Mouse (Mus musculus) intestine, embryonic 15.5 days (tissue): ENCODE data around the gene Mark4. TPM values are rescaled to one million over a fixed set of nuclear protein-coding genes. Genes with fewer than 3 reads are reported as not detected.
A peak's percentile ranks its signal among the peaks of the same experiment; 100 is the strongest.

Experiments used
- ATAC-seq: fragments of 200-750 bp; cut with Nextera tagmentation; 2 replicates; pipeline ENCODE4 v1.8.0; 2017; ENCODE audit warnings: moderate TSS enrichment, moderate library complexity
- H3K27ac ChIP-seq: fragments of 300-500 bp; sonication (generic); 2 replicates; pipeline ENCODE4 v1.5.1; 2015; ENCODE audit warnings: mild to moderate bottlenecking, inconsistent platforms
- H3K27me3 ChIP-seq: fragments of 300-500 bp; sonication (generic); replicated peaks from 2 replicates; pipeline ENCODE4 v1.6.1; 2015; ENCODE audit warnings: inconsistent platforms
- H3K36me3 ChIP-seq: fragments of 300-500 bp; sonication (generic); 2 replicates; pipeline ENCODE4 v1.6.1; 2015; ENCODE audit warnings: inconsistent platforms
- H3K4me1 ChIP-seq: fragments of 300-500 bp; sonication (generic); replicated peaks from 2 replicates; pipeline ENCODE4 v1.6.1; 2015; ENCODE audit warnings: inconsistent platforms
- H3K4me2 ChIP-seq: fragments of 300-500 bp; sonication (generic); replicated peaks from 2 replicates; pipeline ENCODE4 v1.6.1; 2015; ENCODE audit warnings: mild to moderate bottlenecking, inconsistent platforms
- H3K4me3 ChIP-seq: fragments of 300-500 bp; sonication (generic); replicated peaks from 2 replicates; pipeline ENCODE4 v1.5.1; 2015; ENCODE audit warnings: inconsistent platforms
- H3K9ac ChIP-seq: fragments of 300-500 bp; sonication (generic); 2 replicates; pipeline ENCODE4 v1.6.1; 2015; ENCODE audit warnings: inconsistent platforms
- H3K9me3 ChIP-seq: fragments of 300-500 bp; sonication (generic); 2 replicates; pipeline ENCODE4 v1.6.1; 2016; ENCODE audit warnings: inconsistent platforms
- WGBS: fragments of 180-500 bp; shearing (Covaris S2); methylation state at CpG from one replicate; pipeline ENCODE4 v1.1.7; 2015; 5-methylcytosine and 5-hydroxymethylcytosine counted together
- polyA plus RNA-seq: library from polyadenylated mRNA; unstranded; fragments of >200 nt; fragmentation: Nextera tagmentation; extraction: Ambion mirVana; gene quantifications from 2 replicates; pipeline ENCODE4 v1.2.1, GENCODE M21; 2015

Mark4 gene
- polyA plus RNA-seq, 1 experiment from 2014 or later, result 6.1 TPM

DNA sequence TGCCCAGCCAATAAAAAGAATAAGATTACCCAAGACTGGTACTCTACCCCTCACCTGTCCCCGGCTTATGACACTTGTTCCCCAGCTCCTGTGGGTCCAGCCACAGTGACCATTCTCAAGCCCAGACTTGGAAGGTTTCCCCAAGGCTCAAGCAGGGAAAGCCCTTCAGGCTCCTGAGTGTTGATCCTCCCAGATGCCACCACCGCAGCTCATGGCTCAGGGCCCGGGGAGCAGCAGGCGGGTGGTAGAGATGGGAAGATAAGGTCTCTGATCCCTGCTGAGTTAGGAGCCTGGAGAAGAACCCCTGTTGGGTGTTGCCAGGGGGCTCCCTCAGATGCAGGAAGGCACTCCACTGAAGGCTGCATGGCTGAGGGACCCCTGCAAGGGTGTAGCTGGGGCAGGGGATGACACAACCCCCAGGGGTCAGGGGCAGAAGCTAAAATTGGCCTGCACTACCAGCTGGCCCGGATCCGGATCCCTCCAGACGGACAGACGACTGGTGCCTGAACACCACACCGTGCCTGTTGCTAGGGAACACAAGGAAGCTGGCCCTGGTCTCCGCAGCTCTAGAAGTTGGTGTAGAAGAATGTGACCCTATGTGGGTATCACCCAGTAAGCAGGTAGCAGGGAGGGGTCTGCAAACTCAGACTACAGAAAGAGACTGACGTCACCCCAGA lies 2.7 kb downstream of the Mark4 start:
- 75% methylated on average over 11 of the region's 11 CpGs for WGBS

DNA sequence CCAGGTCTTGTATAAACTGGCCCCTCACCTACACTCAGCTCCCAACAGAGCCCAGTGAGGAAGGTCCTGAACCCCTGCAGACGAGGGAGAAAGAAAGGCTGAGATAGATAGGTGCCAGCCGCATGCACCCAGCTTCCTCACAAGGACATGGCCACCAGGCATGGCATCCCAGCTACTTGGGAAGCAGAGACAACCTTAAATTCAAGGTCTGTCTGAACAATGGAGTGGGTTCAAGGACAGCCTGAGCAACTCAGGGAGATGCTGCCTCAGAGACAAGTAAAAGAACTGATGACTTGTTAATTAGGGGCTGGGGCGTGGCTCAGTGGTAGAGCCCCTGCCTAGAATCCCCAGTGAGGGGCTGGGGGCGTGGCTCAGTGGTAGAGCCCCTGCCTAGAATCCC lies 3.4 kb downstream of the Mark4 start:
- no peak overlapping the region for H3K4me2 ChIP-seq
- peaks cover 16% of the 10 kb centered on the region for H3K4me1 ChIP-seq
- ATAC-seq, result no peak
- no peak overlapping the region for H3K9ac ChIP-seq
- H3K9me3 ChIP-seq, result no peaks in the 10 kb centered on the region
- no peaks in the 10 kb centered on the region for H3K27me3 ChIP-seq
- H3K4me3 ChIP-seq, result no peak overlapping the region
- peaks cover 9% of the 10 kb centered on the region; the same call in 1 of the 2 replicates for H3K36me3 ChIP-seq
- whole genome bisulfite sequencing, result 93% methylated on average over 4 of the region's 4 CpGs
- no peak overlapping the region for H3K27ac ChIP-seq

More for the DNA sequence above, 2.7 kb downstream of the Mark4 start:
- ATAC-seq, result no peak
- Histone ChIP-seq H3K9me3 (no peaks in the 10 kb centered on the region), H3K36me3 (peaks cover 5% of the 10 kb centered on the region; the same call in 1 of the 2 replicates), H3K27ac (no peak overlapping the region), H3K4me1 (peaks cover 16% of the 10 kb centered on the region), H3K4me3 (no peak overlapping the region), H3K4me2 (no peak overlapping the region), H3K9ac (0 out of 2 replicates have a peak overlapping the region, but pooled peaks have one; percentile 90), H3K27me3 (no peaks in the 10 kb centered on the region)

DNA sequence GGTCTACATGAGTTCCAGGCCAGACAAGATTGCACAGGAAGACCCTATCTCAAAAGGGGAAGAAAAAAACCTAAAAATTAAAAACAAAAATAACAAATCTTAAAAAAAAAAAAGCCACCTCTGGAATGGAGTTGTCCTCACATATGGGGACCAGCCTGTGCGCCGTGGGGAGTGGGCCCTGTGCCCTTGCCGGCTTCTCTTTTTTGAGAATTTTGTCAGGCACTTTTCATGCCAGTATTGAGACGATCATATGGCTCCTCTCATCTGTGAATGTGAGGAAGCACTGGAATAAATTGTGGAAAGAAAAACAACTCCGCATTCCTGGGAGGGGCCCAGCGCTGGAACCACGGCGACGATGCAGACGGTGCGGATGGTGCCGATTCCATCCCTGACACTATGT lies 9.5 kb downstream of the Mark4 start:
- no peaks in the 10 kb centered on the region for H3K9me3 ChIP-seq
- no peaks in the 10 kb centered on the region for H3K4me1 ChIP-seq
- no peak overlapping the region for H3K4me3 ChIP-seq
- no peak overlapping the region for H3K4me2 ChIP-seq
- no peaks in the 10 kb centered on the region for H3K27me3 ChIP-seq
- H3K27ac ChIP-seq, result no peak overlapping the region
- WGBS, result 89% methylated on average over 12 of the region's 12 CpGs
- no peak for ATAC-seq
- H3K9ac ChIP-seq, result no peak overlapping the region
- peaks cover 22% of the 10 kb centered on the region for H3K36me3 ChIP-seq

DNA sequence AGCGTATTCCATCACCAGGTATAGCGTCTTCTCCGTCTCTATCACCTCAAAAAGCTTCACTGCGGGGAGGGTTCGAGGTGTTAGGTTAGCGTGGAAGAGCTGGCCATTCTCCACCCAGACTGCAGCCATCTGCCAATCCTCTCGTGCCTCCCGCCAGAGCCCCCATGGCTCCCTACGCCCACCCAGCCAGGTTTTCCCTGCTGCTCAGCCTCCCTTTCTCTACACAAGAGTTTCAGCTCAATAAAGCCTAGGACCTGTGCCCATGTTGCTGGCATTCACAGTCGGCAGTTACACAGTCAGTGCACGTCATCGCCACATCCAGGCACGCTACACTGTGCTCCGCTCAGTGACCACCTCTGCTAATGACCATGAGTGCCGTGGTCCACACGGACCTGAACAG lies 10.9 kb downstream of the Mark4 start:
- WGBS, result 92% methylated on average over 16 of the region's 16 CpGs
- Histone ChIP-seq H3K9ac (no peak overlapping the region), H3K27me3 (no peaks in the 10 kb centered on the region), H3K36me3 (peaks cover 28% of the 10 kb centered on the region), H3K9me3 (no peaks in the 10 kb centered on the region), H3K27ac (no peak overlapping the region), H3K4me2 (no peak overlapping the region), H3K4me1 (0 out of 2 replicates have a peak, but pooled peaks cover 3% of the 10 kb centered on the region), H3K4me3 (no peak overlapping the region)
- no peak for ATAC-seq

DNA sequence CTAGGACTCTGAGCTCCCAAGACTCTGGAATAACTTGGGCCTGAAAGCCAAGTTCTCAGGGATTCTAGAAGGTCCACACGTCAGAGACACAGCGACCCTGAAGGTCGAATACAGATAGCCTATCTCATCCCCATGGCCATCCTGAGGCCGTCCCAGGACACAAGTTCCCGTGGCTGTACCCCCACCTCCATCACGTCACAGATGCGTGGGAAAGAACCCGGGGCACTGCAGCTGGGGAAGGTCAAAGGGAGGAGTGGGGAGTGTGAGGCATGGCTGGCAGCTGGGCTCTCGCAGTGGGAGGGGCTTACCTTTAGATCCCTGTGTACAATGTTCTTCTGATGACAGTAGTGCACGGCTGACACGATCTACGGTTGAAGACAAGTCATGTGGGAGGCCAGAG lies 13.8 kb downstream of the Mark4 start:
- H3K4me2 ChIP-seq, result no peak overlapping the region
- no peak overlapping the region for H3K27ac ChIP-seq
- WGBS, result 80% methylated on average over 12 of the region's 12 CpGs
- H3K4me3 ChIP-seq, result no peak overlapping the region
- H3K36me3 ChIP-seq, result peaks cover 33% of the 10 kb centered on the region
- H3K9ac ChIP-seq, result no peak overlapping the region
- no peaks in the 10 kb centered on the region for H3K27me3 ChIP-seq
- 0 out of 2 replicates have a peak, but pooled peaks cover 3% of the 10 kb centered on the region for H3K4me1 ChIP-seq
- no peaks in the 10 kb centered on the region for H3K9me3 ChIP-seq
- no peak for ATAC-seq

DNA sequence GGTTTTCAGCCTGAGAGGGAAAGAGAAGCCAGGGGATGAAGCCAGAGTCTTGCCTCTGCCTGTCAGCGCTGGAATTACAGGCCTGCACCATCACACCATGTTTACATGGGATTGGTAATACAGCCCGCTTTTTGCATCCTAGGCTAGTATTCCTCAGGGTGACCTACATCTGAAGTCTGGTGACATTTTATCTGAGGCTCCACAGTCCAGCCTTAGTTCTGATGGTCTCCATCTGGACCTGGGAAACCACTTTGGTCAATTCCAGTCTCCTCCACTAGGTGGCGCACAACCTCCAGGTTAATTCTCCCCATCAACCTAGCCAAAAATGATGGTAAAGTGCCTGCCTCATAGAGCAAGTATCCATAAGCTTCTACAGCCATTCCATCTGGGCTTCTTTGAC lies 15.3 kb downstream of the Mark4 start:
- Histone ChIP-seq H3K36me3 (peaks cover 32% of the 10 kb centered on the region), H3K9me3 (no peaks in the 10 kb centered on the region), H3K27ac (no peak overlapping the region), H3K4me2 (no peak overlapping the region), H3K4me1 (0 out of 2 replicates have a peak, but pooled peaks cover 3% of the 10 kb centered on the region), H3K4me3 (no peak overlapping the region), H3K27me3 (no peaks in the 10 kb centered on the region), H3K9ac (no peak overlapping the region)
- WGBS, result 39% methylated on average over 3 of the region's 3 CpGs
- peak; percentile 25; the same call in 1 of the 2 replicates for ATAC-seq

DNA sequence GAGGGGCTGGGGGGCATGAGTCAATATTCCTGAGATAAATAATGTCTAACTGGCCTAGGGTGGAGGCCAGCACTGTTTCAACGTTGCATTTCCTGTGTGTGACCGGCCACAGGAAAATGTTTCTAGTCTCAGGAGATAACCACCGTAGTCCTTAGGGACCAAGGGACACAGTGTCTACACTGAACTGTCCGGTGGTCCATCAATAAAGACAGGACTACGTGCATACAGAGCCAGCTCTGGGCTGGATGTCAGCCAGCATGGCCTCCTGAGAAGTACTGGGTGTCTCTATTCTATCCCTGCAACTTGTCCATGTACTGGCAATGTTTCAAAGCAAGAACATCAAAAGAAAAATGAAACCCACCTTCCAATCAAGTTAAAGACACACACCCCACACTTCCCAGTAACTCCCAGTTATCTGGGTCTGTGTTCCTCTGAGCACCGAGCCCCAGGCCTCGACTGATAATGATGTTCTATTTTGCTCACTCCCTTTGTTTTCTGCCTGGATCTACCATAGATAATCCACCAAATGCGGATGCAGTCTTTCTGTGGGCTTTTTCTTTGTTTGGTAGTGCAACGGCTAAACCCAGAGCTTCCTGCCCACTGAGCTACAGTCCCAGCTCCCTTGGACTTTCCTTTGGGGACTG lies 17.1 kb downstream of the Mark4 start:
- Histone ChIP-seq H3K36me3 (peaks cover 40% of the 10 kb centered on the region), H3K4me1 (0 out of 2 replicates have a peak, but pooled peaks cover 3% of the 10 kb centered on the region)
- WGBS, result 80% methylated on average over 9 of the region's 9 CpGs

DNA sequence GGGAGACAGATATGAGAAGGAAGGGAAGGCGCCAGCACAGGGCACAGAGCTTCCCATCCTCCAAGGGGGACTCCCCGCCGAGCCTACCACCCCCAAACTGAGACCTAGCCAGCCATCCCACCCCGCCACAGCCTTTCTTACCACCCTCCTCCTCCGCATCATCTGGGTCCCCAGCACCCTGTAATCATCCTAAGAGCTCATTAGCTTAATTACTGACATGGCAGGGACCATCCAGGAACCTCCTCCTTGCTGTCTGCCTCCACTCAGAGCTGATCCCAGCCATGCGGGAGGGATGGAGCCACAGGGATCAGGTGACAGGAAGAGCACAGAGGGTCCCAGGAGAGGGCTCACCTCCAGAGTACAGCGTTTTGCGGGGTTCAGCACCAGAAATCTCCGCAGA lies 21.6 kb downstream of the Mark4 start:
- no peak overlapping the region for H3K27ac ChIP-seq
- H3K9me3 ChIP-seq, result no peaks in the 10 kb centered on the region
- ATAC-seq, result no peak
- no peak overlapping the region for H3K4me2 ChIP-seq
- no peak overlapping the region for H3K4me3 ChIP-seq
- no peaks in the 10 kb centered on the region for H3K4me1 ChIP-seq
- WGBS, result 87% methylated on average over 9 of the region's 9 CpGs
- no peak overlapping the region for H3K9ac ChIP-seq
- peaks cover 64% of the 10 kb centered on the region for H3K36me3 ChIP-seq
- H3K27me3 ChIP-seq, result no peaks in the 10 kb centered on the region

More for the DNA sequence above, 17.1 kb downstream of the Mark4 start:
- 0 out of 2 replicates have a peak overlapping the region, but pooled peaks have one; percentile 3 for H3K9ac ChIP-seq
- H3K4me2 ChIP-seq, result no peak overlapping the region
- no peaks in the 10 kb centered on the region for H3K9me3 ChIP-seq
- H3K27ac ChIP-seq, result no peak overlapping the region
- ATAC-seq, result no peak
- H3K27me3 ChIP-seq, result no peaks in the 10 kb centered on the region
- no peak overlapping the region for H3K4me3 ChIP-seq

DNA sequence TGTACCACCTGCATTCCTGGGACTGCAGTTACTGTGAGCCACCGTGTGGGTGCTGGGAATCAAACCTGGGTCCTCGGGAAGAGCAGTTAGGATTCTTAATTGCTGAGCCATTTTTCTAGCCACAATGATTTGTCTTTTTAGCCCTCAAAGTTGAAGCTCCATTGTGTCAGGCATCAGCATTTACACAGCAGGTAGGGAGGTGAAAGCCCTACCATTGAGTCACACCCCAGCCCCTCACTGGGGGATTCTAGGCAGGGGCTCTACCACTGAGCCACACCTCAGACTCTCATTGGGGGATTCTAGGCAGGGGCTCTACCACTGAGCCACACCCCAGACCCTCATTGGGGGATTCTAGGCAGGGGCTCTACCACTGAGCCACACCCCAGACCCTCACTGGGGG lies 22.3 kb downstream of the Mark4 start:
- WGBS, result 97% methylated on average over 2 of the region's 2 CpGs
- no peaks in the 10 kb centered on the region for H3K9me3 ChIP-seq
- H3K4me3 ChIP-seq, result no peak overlapping the region
- no peak for ATAC-seq
- H3K27ac ChIP-seq, result no peak overlapping the region
- no peaks in the 10 kb centered on the region for H3K4me1 ChIP-seq
- no peaks in the 10 kb centered on the region for H3K27me3 ChIP-seq
- H3K9ac ChIP-seq, result no peak overlapping the region
- no peak overlapping the region for H3K4me2 ChIP-seq
- H3K36me3 ChIP-seq, result peaks cover 64% of the 10 kb centered on the region

DNA sequence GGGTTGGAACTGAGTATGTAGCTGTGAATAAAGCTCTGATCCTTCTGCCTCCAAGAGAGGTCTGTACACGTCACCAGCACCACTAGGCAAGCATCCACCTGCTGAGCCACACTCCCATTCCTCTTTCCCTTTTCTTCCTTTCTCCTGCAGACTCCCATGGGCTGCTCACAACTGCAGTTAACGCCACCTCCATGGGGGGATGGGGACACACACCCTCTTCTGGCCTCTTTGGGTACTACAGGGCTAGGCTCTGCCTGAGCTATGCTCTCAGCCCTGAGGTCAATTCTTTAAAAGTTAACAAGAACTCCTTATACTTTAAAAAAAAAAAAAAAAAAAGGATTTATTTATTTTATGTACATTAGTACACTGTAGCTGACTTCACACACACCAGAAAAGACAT lies 26.1 kb downstream of the Mark4 start:
- Histone ChIP-seq H3K27me3 (no peaks in the 10 kb centered on the region), H3K4me1 (no peaks in the 10 kb centered on the region), H3K27ac (no peak overlapping the region), H3K4me3 (no peak overlapping the region), H3K9ac (no peak overlapping the region), H3K9me3 (no peaks in the 10 kb centered on the region), H3K36me3 (peaks cover 74% of the 10 kb centered on the region), H3K4me2 (no peak overlapping the region)
- WGBS, result 98% methylated on average over 2 of the region's 2 CpGs
- ATAC-seq, result no peak

DNA sequence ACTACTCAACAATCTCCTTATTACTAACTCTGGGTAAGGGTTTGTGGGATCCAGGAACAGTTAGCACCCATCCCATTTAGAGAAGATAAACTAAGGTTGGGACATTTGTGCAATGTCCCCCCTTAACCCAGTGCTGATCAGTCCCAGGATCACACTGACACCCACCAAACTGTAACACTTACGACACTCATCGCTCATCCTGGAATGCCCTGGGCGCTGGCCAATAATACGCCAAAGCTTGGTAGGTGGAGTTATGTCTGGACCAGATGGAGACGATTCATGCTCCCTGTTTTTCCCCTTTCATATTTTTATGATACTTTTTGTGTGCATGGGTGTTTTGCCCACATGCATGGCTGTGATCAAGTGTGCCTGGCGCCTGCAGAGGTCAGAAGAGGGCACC lies 28.2 kb downstream of the Mark4 start:
- Histone ChIP-seq H3K4me2 (no peak overlapping the region), H3K27ac (no peak overlapping the region), H3K4me1 (no peaks in the 10 kb centered on the region), H3K4me3 (no peak overlapping the region), H3K27me3 (no peaks in the 10 kb centered on the region), H3K36me3 (peaks cover 69% of the 10 kb centered on the region), H3K9ac (no peak overlapping the region), H3K9me3 (no peaks in the 10 kb centered on the region)
- ATAC-seq, result no peak
- 83% methylated on average over 6 of the region's 6 CpGs for WGBS

DNA sequence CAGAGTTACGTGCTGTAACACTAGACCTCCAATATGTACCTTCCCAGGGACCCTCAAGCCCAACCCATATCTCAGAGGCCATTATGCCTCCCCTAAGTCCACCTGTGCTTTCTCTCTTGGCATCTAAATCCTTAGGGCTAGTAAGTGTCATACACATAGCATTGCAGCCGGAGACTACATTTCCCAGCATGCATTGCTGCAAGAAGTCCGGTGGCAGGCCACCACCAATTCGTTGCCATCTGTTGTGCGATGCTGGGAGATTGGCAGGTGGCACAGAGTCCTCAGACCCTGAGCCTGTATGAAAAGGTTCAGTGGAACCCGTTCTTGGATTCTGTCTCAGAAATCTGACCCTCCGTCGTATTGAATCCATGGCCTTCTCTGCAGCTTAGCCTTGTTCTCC lies 28.9 kb downstream of the Mark4 start:
- Histone ChIP-seq H3K9me3 (no peaks in the 10 kb centered on the region), H3K27ac (no peak overlapping the region), H3K36me3 (peaks cover 63% of the 10 kb centered on the region), H3K9ac (no peak overlapping the region), H3K4me2 (no peak overlapping the region), H3K4me3 (no peak overlapping the region), H3K4me1 (no peaks in the 10 kb centered on the region), H3K27me3 (no peaks in the 10 kb centered on the region)
- 81% methylated on average over 8 of the region's 8 CpGs for WGBS
- no peak; the same call in 1 of the 2 replicates for ATAC-seq
